Mouse (Mus musculus) heart, adult 2 months (tissue): Measurements from ENCODE around the gene Phldb1.

Experiments used
- CTCF ChIP-seq: fragments of 200-600 bp; IDR thresholded peaks from 2 replicates; pipeline ENCODE4 v1.8.1; 2022; ENCODE audit warnings: antibody characterized with exemption, mild to moderate bottlenecking, moderate library complexity
- EP300 ChIP-seq: fragments of 200-500 bp; IDR thresholded peaks from 2 replicates; pipeline ENCODE4 v1.6.1; 2011; ENCODE audit warnings: low read depth, low read length, control low read depth; ENCODE audit not compliant: insufficient read depth
- POLR2A ChIP-seq: fragments of 200-500 bp; IDR thresholded peaks from 2 replicates; pipeline ENCODE4 v1.6.1; 2011; ENCODE audit warnings: mild to moderate bottlenecking, low read depth, low read length, control low read depth; ENCODE audit not compliant: insufficient read depth

GRCm38 (mm10) chr9:44645481-44645880, 89.5 kb downstream of the Phldb1 start:
- TF ChIP-seq POLR2A: no peak
- TF ChIP-seq CTCF: peak; percentile 60
- TF ChIP-seq EP300: 0 out of 2 replicates have a peak, but pooled peaks have one; percentile 68
